Mouse (Mus musculus): Measurements from ENCODE around the gene Cdk19.

Gene Cdk19

GRCm38 (mm10) chr10:40440740-40441139, 101.4 kb downstream of the Cdk19 start:
- 63% methylated on average over 10 of the region's 10 CpGs for WGBS

- WGBS: 81% methylated on average over 1 of the region's 1 CpGs
These were observed 102.7 kb downstream of the Cdk19 start for GRCm38 (mm10) chr10:40442076-40442475.

GRCm38 (mm10) chr10:40443371-40443770, 104.0 kb downstream of the Cdk19 start:
- 76% methylated on average over 7 of the region's 7 CpGs for WGBS

GRCm38 (mm10) chr10:40443806-40444357, 104.5 kb downstream of the Cdk19 start:
- WGBS: 59% methylated on average over 6 of the region's 6 CpGs

GRCm38 (mm10) chr10:40444586-40444985, 105.2 kb downstream of the Cdk19 start:
- WGBS: 82% methylated on average over 4 of the region's 4 CpGs

GRCm38 (mm10) chr10:40446088-40446604, 106.8 kb downstream of the Cdk19 start:
- WGBS: 38% methylated on average over 3 of the region's 3 CpGs

- 20% methylated on average over 3 of the region's 3 CpGs for WGBS
These were observed 107.3 kb downstream of the Cdk19 start for GRCm38 (mm10) chr10:40446630-40447029.

- 58% methylated on average over 3 of the region's 3 CpGs for WGBS
These were observed 107.9 kb downstream of the Cdk19 start for GRCm38 (mm10) chr10:40447295-40447694.

- WGBS: 41% methylated on average over 5 of the region's 5 CpGs
These were observed 108.6 kb downstream of the Cdk19 start for GRCm38 (mm10) chr10:40447921-40448320.

GRCm38 (mm10) chr10:40448444-40448843, 109.1 kb downstream of the Cdk19 start:
- WGBS: 23% methylated on average over 3 of the region's 3 CpGs

GRCm38 (mm10) chr10:40449571-40449970, 110.2 kb downstream of the Cdk19 start:
- WGBS: 55% methylated on average over 6 of the region's 6 CpGs

GRCm38 (mm10) chr10:40450171-40450570, 110.8 kb downstream of the Cdk19 start:
- WGBS: 97% methylated on average over 4 of the region's 4 CpGs

GRCm38 (mm10) chr10:40457116-40457515, 117.8 kb downstream of the Cdk19 start:
- 59% methylated on average over 1 of the region's 1 CpGs for WGBS

- 92% methylated on average over 17 of the region's 17 CpGs for WGBS
These were observed 119.8 kb downstream of the Cdk19 start for GRCm38 (mm10) chr10:40459141-40459540.

GRCm38 (mm10) chr10:40461362-40461761, 122.0 kb downstream of the Cdk19 start:
- WGBS: 88% methylated on average over 6 of the region's 6 CpGs

- 67% methylated on average over 3 of the region's 3 CpGs for WGBS
These were observed 122.9 kb downstream of the Cdk19 start for GRCm38 (mm10) chr10:40462257-40462656.

GRCm38 (mm10) chr10:40467174-40467911, 128.0 kb downstream of the Cdk19 start:
- 81% methylated on average over 8 of the region's 8 CpGs for WGBS

GRCm38 (mm10) chr10:40467912-40468254, 128.5 kb downstream of the Cdk19 start:
- WGBS: 89% methylated on average over 1 of the region's 1 CpGs

- WGBS: 96% methylated on average over 2 of the region's 2 CpGs
These were observed 129.8 kb downstream of the Cdk19 start for GRCm38 (mm10) chr10:40469145-40469544.

- 80% methylated on average over 5 of the region's 5 CpGs for WGBS
These were observed 137.3 kb downstream of the Cdk19 start for GRCm38 (mm10) chr10:40476535-40477285.

GRCm38 (mm10) chr10:40477426-40478075, 138.2 kb downstream of the Cdk19 start:
- WGBS: 93% methylated on average over 18 of the region's 18 CpGs

GRCm38 (mm10) chr10:40478626-40479025, 139.3 kb downstream of the Cdk19 start:
- WGBS: 98% methylated on average over 3 of the region's 3 CpGs
